Mouse (Mus musculus) splenic B cell, adult 2 months (primary cell): ENCODE results near the gene Gm20498.
"Not testable (repeated sequence)": the region's sequence is repeated elsewhere in the genome, so short reads cannot be mapped to it uniquely, and the experiment has no call there.

Experiments
- DNase-seq: peaks from one replicate; pipeline ENCODE4 v3.0.0-alpha.2; 2011; ENCODE audit warnings: low read depth, low spot score
- H3K27me3 ChIP-seq: 2 replicates; pipeline ENCODE4 v1.6.1; 2012; ENCODE audit warnings: mild to moderate bottlenecking, low read length, moderate library complexity, mixed read lengths; ENCODE audit not compliant: control insufficient read depth, poor library complexity, insufficient read depth, severe bottlenecking
- H3K36me3 ChIP-seq: 2 replicates; pipeline ENCODE4 v1.6.1; 2012; ENCODE audit warnings: mild to moderate bottlenecking, low read length, moderate library complexity, mixed read lengths; ENCODE audit not compliant: control insufficient read depth, poor library complexity, insufficient read depth, severe bottlenecking

Gm20498 gene

GRCm38 (mm10) chr12:81438985-81439384 is 93.7 kb downstream of the Gm20498 start:
- H3K36me3 ChIP-seq, H3K27me3 ChIP-seq, DNase-seq: not testable (repeated sequence)

- not testable (repeated sequence) for H3K27me3 ChIP-seq, DNase-seq, H3K36me3 ChIP-seq
These were observed 97.9 kb downstream of the Gm20498 start for GRCm38 (mm10) chr12:81434778-81435177.

- DNase-seq, result no peak
- no peaks in the 10 kb centered on the region for H3K36me3 ChIP-seq
- H3K27me3 ChIP-seq, result no peaks in the 10 kb centered on the region
These were observed 110.9 kb downstream of the Gm20498 start, which contains the start of gene Adam4 for GRCm38 (mm10) chr12:81421846-81422245. TSS of gene Adam4 (minus strand) at chr12:81421946.

- H3K27me3 ChIP-seq, result no peaks in the 10 kb centered on the region
- DNase-seq, result no peak
These were observed 119.5 kb downstream of the Gm20498 start for GRCm38 (mm10) chr12:81413211-81413610.

GRCm38 (mm10) chr12:81408966-81409365 is 123.7 kb downstream of the Gm20498 start:
- H3K36me3 ChIP-seq, result no peaks in the 10 kb centered on the region
- no peak for DNase-seq
- no peaks in the 10 kb centered on the region for H3K27me3 ChIP-seq

More at GRCm38 (mm10) chr12:81413211-81413610, 119.5 kb downstream of the Gm20498 start:
- H3K36me3 ChIP-seq, result no peaks in the 10 kb centered on the region

- Histone ChIP-seq H3K36me3 (no peaks in the 10 kb centered on the region), H3K27me3 (no peaks in the 10 kb centered on the region)
- DNase-seq, result peak; percentile 69
These were observed 130.5 kb downstream of the Gm20498 start for GRCm38 (mm10) chr12:81402187-81402586.

- H3K27me3 ChIP-seq, H3K36me3 ChIP-seq, DNase-seq: not testable (repeated sequence)
These were observed 153.3 kb downstream of the Gm20498 start, which contains the start of gene Gm4787 for GRCm38 (mm10) chr12:81379364-81379763. TSS of gene Gm4787 (minus strand) at chr12:81379464.

- H3K27me3 ChIP-seq, result no peaks in the 10 kb centered on the region
- DNase-seq, result no peak
- no peaks in the 10 kb centered on the region for H3K36me3 ChIP-seq
These were observed 198.9 kb downstream of the Gm20498 start for GRCm38 (mm10) chr12:81333841-81334240.

- no peak for DNase-seq
- Histone ChIP-seq H3K27me3 (no peaks in the 10 kb centered on the region), H3K36me3 (no peaks in the 10 kb centered on the region)
These were observed 199.8 kb downstream of the Gm20498 start, which contains the start of gene Slc8a3 for GRCm38 (mm10) chr12:81332875-81333421. TSS of gene Slc8a3 (minus strand) at chr12:81333180.

- Histone ChIP-seq H3K36me3 (no peaks in the 10 kb centered on the region), H3K27me3 (no peaks in the 10 kb centered on the region)
- no peak for DNase-seq
These were observed 200.5 kb downstream of the Gm20498 start for GRCm38 (mm10) chr12:81331937-81332874.

- no peaks in the 10 kb centered on the region for H3K27me3 ChIP-seq
- H3K36me3 ChIP-seq, result no peaks in the 10 kb centered on the region
- DNase-seq, result no peak
These were observed 201.6 kb downstream of the Gm20498 start for GRCm38 (mm10) chr12:81331046-81331638.

GRCm38 (mm10) chr12:81324991-81325390 is 207.7 kb downstream of the Gm20498 start:
- no peaks in the 10 kb centered on the region for H3K27me3 ChIP-seq
- H3K36me3 ChIP-seq, result no peaks in the 10 kb centered on the region
- DNase-seq, result no peak

GRCm38 (mm10) chr12:81324116-81324515 is 208.6 kb downstream of the Gm20498 start:
- Histone ChIP-seq H3K27me3 (no peaks in the 10 kb centered on the region), H3K36me3 (no peaks in the 10 kb centered on the region)
- DNase-seq, result no peak

GRCm38 (mm10) chr12:81321021-81321420 is 211.7 kb downstream of the Gm20498 start:
- no peaks in the 10 kb centered on the region for H3K27me3 ChIP-seq
- DNase-seq, result no peak

GRCm38 (mm10) chr12:81317811-81318210 is 214.9 kb downstream of the Gm20498 start:
- no peak for DNase-seq
- no peaks in the 10 kb centered on the region for H3K36me3 ChIP-seq

More at GRCm38 (mm10) chr12:81321021-81321420, 211.7 kb downstream of the Gm20498 start:
- H3K36me3 ChIP-seq, result no peaks in the 10 kb centered on the region

More at GRCm38 (mm10) chr12:81317811-81318210, 214.9 kb downstream of the Gm20498 start:
- no peaks in the 10 kb centered on the region for H3K27me3 ChIP-seq
